ENCODE assay signal across 14 mouse cellular contexts in genomic region chr2:159168553-159169064, GRCm38 (mm10).
DNase-seq lines count a peak whose midpoint lies in the region; ATAC-seq and TF ChIP-seq lines count a peak whose summit lies in the region.
"Had no signal": no experiment of that assay in that cellular context is flagged by ENCODE, and none has a peak within 500 bp of the region (broad histone marks: within the 10 kb centered on the region; RNA-seq: fewer than 3 reads in every experiment).

No protein-coding gene starts in this region.

- no peaks in the 10 kb centered on the region for H3K36me3 ChIP-seq in kidney, embryonic 16.5 days (ENCODE audit: insufficient read depth, low read length)
- no peaks in the 10 kb centered on the region for H3K36me3 ChIP-seq in heart, postnatal 0 days (replicated peaks; ENCODE audit: control insufficient read depth, insufficient read depth, low read length)
- H3K36me3 ChIP-seq: forebrain, embryonic 10.5 days; liver, embryonic 15.5 days had no signal

- no peaks in the 10 kb centered on the region for H3K9me3 ChIP-seq in kidney, embryonic 16.5 days (ENCODE audit: low read length)
- H3K9me3 ChIP-seq in heart, postnatal 0 days (replicated peaks; ENCODE audit: control insufficient read depth, low read length), result no peaks in the 10 kb centered on the region
- H3K9me3 ChIP-seq: forebrain, embryonic 10.5 days; liver, embryonic 15.5 days had no signal

- no peaks in the 10 kb centered on the region for H3K4me1 ChIP-seq in kidney, embryonic 16.5 days (ENCODE audit: insufficient read depth, low read length)
- no peaks in the 10 kb centered on the region for H3K4me1 ChIP-seq in heart, postnatal 0 days (ENCODE audit: control insufficient read depth, insufficient read depth)
- H3K4me1 ChIP-seq: liver, embryonic 15.5 days had no signal

- no peak for DNase-seq in kidney, postnatal 25 days
- DNase-seq in heart, adult 8-10 months (ENCODE audit: low spot score), result peak; percentile 5
- DNase-seq in heart, postnatal 0 days (ENCODE audit: low spot score), result peak; percentile 41
- DNase-seq in lung, postnatal 10 days, result peak; percentile 74
- no peak for DNase-seq in cerebellum, postnatal 14 days
- DNase-seq in layer of hippocampus, adult 2 months (ENCODE audit: low spot score in 2 of 2), result no peak
- DNase-seq: cerebellum, postnatal 10 days; left cerebral cortex, postnatal 4 days; midbrain, embryonic 14.5 days had no signal

- peak; percentile 65 for ATAC-seq in kidney, embryonic 16.5 days (ENCODE audit: low FRiP score, low TSS enrichment)
- ATAC-seq in heart, postnatal 0 days (ENCODE audit: insufficient read depth, low read depth), result peak; percentile 76
- ATAC-seq in erythroid progenitor cell, adult 5-6 weeks (replicated peaks; ENCODE audit: low FRiP score, poor library complexity, severe bottlenecking), result no peak
- ATAC-seq: intestine, postnatal 0 days had no signal

- no peak overlapping the region for H3K4me2 ChIP-seq in kidney, embryonic 16.5 days (replicated peaks; ENCODE audit: low read depth, low read length)
- no peak overlapping the region for H3K4me2 ChIP-seq in heart, postnatal 0 days (ENCODE audit: low read depth, low read length)
- H3K4me2 ChIP-seq: liver, embryonic 15.5 days had no signal

- 69% methylated on average over 7 of the region's 7 CpGs for WGBS in kidney, embryonic 16.5 days
- WGBS in heart, postnatal 0 days, result 49% methylated on average over 7 of the region's 7 CpGs

- H3K9ac ChIP-seq in kidney, embryonic 16.5 days (replicated peaks; ENCODE audit: low read length), result no peak overlapping the region
- H3K9ac ChIP-seq in heart, postnatal 0 days (replicated peaks; ENCODE audit: low read depth, low read length), result no peak overlapping the region
- H3K9ac ChIP-seq: liver, embryonic 15.5 days had no signal

- H3K27me3 ChIP-seq in kidney, embryonic 16.5 days (ENCODE audit: insufficient read depth, low read length), result no peaks in the 10 kb centered on the region
- no peaks in the 10 kb centered on the region for H3K27me3 ChIP-seq in heart, postnatal 0 days (ENCODE audit: control insufficient read depth, insufficient read depth, low read length)
- H3K27me3 ChIP-seq: liver, embryonic 15.5 days had no signal

- no peak for TF ChIP-seq CTCF in heart, postnatal 0 days (IDR thresholded peaks at IDR 0.05; ENCODE audit: low read depth)
- no peak for TF ChIP-seq CTCF in layer of hippocampus, adult 2 months (conservative IDR thresholded peaks at IDR 0.05)

- no peak overlapping the region for H3K4me3 ChIP-seq in kidney, embryonic 16.5 days (ENCODE audit: low read length)
- H3K4me3 ChIP-seq in heart, postnatal 0 days (ENCODE audit: low read depth, low read length), result no peak overlapping the region
- H3K4me3 ChIP-seq in layer of hippocampus, adult 2 months, result no peak overlapping the region
- H3K4me3 ChIP-seq: forebrain, embryonic 10.5 days; liver, embryonic 15.5 days had no signal

- no peak for TF ChIP-seq EP300 in heart, postnatal 0 days (IDR thresholded peaks at IDR 0.05; ENCODE audit: low read depth)

- no peak overlapping the region for H3K27ac ChIP-seq in kidney, embryonic 16.5 days (ENCODE audit: low read length)
- H3K27ac ChIP-seq in heart, postnatal 0 days (ENCODE audit: low read depth), result no peak overlapping the region
- H3K27ac ChIP-seq in layer of hippocampus, adult 2 months, result no peak overlapping the region
- H3K27ac ChIP-seq: forebrain, embryonic 10.5 days; liver, embryonic 15.5 days had no signal

Comparison
In these comparisons a context has a peak if more than half of its experiments do, and no peak if none do; other contexts are left out.
1. DNase-seq: peak in heart, adult 8-10 months (single experiment), heart, postnatal 0 days (single experiment) and lung, postnatal 10 days (single experiment); none in kidney, postnatal 25 days (0 of 2), cerebellum, postnatal 14 days (0 of 2) and layer of hippocampus, adult 2 months (0 of 2).